Mouse (Mus musculus): ENCODE results near the gene Dclre1b.
"Not testable (repeated sequence)": the region's sequence is repeated elsewhere in the genome, so short reads cannot be mapped to it uniquely, and the experiment has no call there.

Gene Dclre1b

DNA sequence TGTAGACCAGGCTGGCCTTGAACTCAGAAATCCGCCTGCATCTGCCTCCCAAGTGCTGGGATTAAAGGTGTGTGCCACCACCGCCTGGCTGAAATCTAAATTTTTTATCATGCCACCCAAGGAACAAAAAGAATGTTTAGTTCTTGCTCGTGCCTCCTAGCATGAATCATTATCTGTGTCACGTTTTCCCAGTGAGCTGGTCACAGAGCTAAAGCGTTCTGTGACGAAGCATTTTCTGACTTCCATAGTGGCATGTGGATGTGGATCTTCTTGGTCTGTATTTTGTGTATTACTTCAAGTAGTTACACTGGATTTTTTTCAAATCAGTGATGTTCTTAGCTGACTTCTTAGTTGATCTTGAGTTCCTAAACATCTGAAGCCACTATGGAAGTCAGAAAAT, 1.7 kb upstream of the Dclre1b start:
- DNase-seq (ENCODE audit: extremely low spot score, low read depth, low spot score), result no peak

GRCm38 (mm10) chr3:103809799-103810150, 531 bp upstream of the Dclre1b start:
- no peak for DNase-seq (ENCODE audit: extremely low spot score, low read depth, low spot score)

DNA sequence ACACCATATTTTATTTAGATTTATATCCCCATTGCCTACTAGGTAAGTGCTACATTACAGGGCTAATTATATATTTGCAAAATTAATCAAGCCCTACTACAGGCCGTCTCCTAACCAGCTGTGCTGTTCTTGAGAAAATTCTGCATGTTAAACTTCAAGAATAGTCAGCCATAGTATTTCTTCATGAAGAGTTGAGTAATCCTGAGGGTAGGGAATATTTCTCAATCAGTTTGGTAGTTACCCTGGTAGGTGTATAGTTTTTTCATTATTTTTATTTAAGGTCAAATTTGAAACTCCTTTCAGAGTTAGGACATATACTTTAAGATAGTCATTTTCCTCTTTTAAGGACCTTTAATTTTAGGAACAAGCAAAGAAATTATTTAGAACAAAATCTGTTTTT, 3.6 kb downstream of the Dclre1b start:
- DNase-seq (ENCODE audit: extremely low spot score, low read depth, low spot score), result no peak

- no peak for DNase-seq (ENCODE audit: extremely low spot score, low read depth, low spot score)
Observed at GRCm38 (mm10) chr3:103802861-103803260, 6.4 kb downstream of the Dclre1b start.

DNA sequence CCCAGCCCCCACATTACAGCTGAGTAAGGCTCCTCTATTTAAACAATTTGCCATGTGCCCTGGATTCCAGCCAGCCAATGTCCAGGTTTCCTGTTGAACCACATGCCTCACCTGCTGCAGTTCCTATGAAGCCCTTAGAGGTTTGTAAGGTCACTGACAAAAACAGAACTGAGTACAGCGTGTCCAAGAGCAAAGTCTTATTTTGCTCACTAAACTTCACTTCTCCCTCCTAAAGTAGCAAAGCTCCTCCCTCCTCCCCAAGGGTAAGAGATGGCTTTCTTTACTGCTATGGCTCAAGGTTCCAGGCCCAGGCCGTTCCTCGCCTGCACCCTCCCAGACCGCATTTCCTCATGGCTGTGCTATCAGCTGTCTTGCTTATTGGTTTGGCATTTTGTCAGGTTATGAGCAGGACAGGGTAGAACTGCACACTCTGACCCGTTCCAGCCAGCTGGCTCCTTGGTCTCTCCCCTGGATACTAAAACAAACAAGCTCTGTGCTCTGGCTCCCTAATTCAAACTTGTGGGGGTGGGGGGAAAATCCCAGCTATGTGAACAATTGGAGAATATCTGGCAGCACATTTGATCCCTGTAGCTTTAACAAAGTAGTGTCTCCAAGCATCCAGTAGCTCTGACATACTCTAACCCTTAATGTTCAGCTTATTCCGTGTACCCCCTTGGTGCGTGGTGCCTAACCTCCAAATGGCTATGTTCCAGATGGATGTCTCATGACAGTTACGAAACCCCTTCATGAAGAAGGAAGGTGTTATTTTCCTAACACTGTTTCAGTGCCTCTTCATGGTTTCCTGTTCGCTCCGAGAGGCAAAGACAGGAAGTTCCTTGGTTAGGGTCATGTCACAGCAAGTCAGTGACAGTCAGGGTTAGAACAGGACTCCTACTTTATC, 7.4 kb downstream of the Dclre1b start:
- DNase-seq (ENCODE audit: extremely low spot score, low read depth, low spot score), result no peak

GRCm38 (mm10) chr3:103799507-103799906, 9.7 kb downstream of the Dclre1b start:
- DNase-seq (ENCODE audit: extremely low spot score, low read depth, low spot score), result no peak

DNA sequence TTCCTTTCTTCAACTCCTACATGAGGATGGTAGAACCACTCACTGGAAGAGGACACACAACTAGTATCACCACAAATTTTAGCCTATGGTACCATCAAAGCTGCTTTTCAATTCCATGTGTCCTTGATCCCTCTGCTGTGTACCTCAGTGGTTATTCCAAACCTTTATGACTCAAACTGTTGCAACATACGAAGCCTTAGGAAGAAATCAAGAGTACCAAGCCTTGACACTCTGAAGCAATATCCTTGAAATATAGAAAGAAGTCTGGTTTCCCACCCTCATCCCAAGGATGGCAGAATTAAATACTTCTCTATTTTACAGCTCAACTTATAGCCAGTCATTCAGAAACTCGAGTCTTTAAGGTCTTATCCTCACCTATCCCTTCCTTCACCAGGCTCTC, 12.9 kb downstream of the Dclre1b start:
- no peak for DNase-seq (ENCODE audit: extremely low spot score, low read depth, low spot score)

GRCm38 (mm10) chr3:103792566-103792965, 16.7 kb downstream of the Dclre1b start:
- DNase-seq (ENCODE audit: extremely low spot score, low read depth, low spot score), result no peak

GRCm38 (mm10) chr3:103792111-103792406, 17.2 kb downstream of the Dclre1b start:
- not testable (repeated sequence) for DNase-seq (ENCODE audit: extremely low spot score, low read depth, low spot score)

DNA sequence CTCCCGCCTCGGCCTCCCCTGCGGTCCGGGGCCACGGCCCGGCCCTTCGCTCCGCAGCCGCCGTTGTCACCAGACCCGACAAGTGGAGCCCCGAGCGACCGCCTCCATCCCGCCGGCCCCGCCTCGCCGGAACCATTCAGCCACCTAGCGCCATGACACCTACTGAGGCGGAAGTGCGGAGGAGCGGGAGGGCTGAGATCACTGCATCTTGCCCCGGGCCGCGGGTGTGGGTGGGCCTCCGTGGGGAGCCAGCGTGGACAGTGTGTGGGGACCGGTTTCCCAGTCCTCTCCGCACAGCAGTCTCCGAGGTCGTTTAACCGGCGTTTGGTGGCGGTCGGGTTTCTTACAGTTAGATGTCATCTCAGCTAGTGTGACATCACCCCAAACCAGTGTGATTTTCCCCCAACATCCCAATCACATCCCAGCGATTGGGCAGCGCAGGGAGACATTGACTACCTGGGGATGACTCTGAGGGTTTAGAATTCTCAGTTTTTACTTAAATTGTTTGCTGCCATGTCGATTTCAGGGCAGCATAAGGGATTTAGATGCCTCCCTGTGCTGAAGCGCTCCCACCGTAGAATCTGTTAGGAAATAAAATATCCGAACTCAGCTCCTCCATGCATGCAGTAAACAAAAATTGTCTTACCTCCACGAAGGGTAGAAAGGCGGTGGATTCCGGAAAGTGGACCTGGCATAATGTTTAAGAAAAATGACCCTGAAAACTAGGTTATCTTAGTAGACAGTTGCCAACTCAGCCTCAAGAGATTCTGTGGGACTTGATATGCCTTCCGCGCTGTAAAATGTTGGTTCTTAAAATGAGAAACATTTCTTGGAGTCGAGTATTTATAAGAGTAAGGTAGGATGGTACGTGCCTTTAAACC, 17.8 kb downstream of the Dclre1b start, which contains the start of gene Hipk1:
Gene Hipk1, minus strand, starts transcription at position 334 of the 881 bp plus-strand sequence.
- DNase-seq (ENCODE audit: extremely low spot score, low read depth, low spot score), result peak; percentile 26

- no peak for DNase-seq (ENCODE audit: extremely low spot score, low read depth, low spot score)
Observed at GRCm38 (mm10) chr3:103790346-103791145, 18.7 kb downstream of the Dclre1b start.

DNA sequence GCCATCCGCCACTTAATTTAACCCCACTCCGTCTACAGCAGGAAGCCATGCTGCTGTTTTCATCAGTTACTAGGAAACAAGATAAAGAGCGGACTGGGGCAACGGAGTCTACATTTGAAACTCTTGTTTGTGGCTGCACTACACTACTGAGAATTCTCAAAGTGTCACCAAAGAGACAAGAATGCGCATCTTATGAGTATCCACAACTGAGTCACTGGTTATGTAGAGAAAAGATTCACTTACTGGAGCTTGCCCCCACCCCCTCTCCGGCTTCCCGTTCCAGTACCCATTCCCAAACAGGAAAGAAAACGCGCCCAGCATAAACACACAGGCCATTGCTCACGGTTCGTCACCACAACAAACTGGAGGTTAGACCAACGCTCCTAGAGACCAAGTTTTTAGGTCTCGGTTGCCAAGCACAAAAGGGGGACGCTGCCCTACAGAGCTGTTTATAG, 19.3 kb downstream of the Dclre1b start:
- no peak for DNase-seq (ENCODE audit: extremely low spot score, low read depth, low spot score)

DNA sequence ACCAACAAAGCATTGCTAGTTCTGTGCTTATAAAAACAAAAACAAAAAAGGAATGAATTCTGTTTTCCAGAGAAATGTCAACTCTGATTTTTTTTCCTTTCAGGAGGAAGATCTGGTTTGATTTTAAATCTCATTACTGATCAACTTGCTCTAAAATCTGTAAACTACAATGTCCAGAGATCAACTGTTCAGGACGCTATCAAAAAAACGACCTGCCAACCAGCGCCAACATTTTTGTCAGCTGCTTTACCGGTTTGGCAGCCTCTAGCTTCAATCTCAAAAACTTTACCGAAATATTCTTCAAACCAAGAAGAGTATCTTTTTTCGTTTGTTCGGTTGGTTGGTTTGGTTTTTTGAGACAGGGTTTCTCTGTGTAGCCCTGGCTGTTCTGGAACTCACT, 20.1 kb downstream of the Dclre1b start:
- DNase-seq (ENCODE audit: extremely low spot score, low read depth, low spot score), result no peak

DNA sequence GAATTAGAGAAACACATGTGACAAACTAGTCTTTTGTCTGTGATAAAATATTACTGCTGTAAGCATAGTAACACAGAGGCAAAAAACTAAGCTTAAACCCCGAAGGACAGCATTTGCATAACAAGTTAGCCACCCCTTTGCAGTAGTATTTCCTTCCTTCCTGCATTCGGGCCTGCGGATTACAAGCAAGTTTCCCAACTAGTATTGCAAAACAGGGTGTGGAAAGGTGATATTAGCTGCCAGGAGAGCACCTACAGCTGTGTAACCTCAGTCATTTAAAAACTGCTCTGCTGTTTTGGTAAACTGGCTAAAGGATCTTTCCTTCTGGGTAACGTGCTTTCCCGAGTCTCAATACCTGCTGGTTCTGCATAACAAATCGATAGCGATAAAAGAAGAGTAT, 22.0 kb downstream of the Dclre1b start:
- DNase-seq (ENCODE audit: extremely low spot score, low read depth, low spot score), result no peak

- DNase-seq (ENCODE audit: extremely low spot score, low read depth, low spot score), result no peak
Observed at GRCm38 (mm10) chr3:103782844-103783609, 26.2 kb downstream of the Dclre1b start.

DNA sequence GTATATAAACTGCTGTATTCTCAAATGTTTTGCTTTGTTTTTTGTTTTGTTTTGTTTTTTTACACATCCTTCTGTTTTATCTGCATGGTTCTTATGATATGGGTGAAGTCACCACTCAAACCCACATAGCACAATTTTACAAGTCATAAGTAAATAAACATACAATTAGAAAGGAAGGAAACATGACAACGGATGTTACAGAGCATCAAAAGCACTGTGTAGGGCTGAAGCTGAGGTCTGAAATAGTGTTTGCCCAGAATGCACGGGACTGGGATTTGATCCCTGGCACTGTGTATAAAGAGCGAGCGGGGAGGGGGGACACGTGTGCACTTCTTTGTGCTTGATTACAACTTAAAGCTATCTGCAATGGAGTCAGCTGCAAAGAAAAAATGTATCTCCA, 28.5 kb downstream of the Dclre1b start:
- DNase-seq (ENCODE audit: extremely low spot score, low read depth, low spot score), result no peak

DNA sequence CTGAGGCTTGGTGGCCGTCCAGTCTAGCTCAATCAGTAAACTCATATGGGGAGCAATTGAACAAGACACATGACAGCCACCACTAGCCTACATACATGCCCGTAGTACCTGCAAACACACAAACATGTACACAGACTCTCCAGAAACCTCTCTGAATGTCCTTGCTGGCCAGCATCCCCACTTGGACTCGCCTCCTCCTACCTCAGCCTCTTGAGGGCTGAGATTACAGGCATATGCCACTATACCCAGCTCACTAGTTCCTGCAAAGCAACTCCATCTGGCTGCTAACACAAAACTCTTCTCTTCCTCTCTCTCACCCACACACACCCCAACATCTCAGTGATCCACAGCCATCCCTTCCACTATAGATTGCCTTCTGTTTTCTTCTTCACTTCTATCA, 29.0 kb downstream of the Dclre1b start:
- DNase-seq (ENCODE audit: extremely low spot score, low read depth, low spot score), result no peak

- no peak for DNase-seq (ENCODE audit: extremely low spot score, low read depth, low spot score)
Observed at GRCm38 (mm10) chr3:103779183-103779582, 30.1 kb downstream of the Dclre1b start.

GRCm38 (mm10) chr3:103778660-103779059, 30.6 kb downstream of the Dclre1b start:
- DNase-seq (ENCODE audit: extremely low spot score, low read depth, low spot score), result no peak

GRCm38 (mm10) chr3:103777940-103778339, 31.3 kb downstream of the Dclre1b start:
- no peak for DNase-seq (ENCODE audit: extremely low spot score, low read depth, low spot score)
